Mouse (Mus musculus) heart, adult 2 months (tissue): ENCODE results near the gene Prss56. TPM values are rescaled to one million over a fixed set of nuclear protein-coding genes. Genes with fewer than 3 reads are reported as not detected.

ENCODE experiments used
- DNase-seq, 2 experiments: peaks; one replicate each; pipeline ENCODE4 v3.0.0; 2021
- H3K27ac ChIP-seq: fragments of 200-600 bp; 2 replicates; pipeline ENCODE4 v1.8.1; 2022
- H3K27me3 ChIP-seq: fragments of 200-500 bp; 2 replicates; pipeline ENCODE4 v1.6.1; 2012; ENCODE audit warnings: mild to moderate bottlenecking, low read length, inconsistent platforms, mixed read lengths; ENCODE audit not compliant: control insufficient read depth, insufficient read depth
- H3K36me3 ChIP-seq: fragments of 200-500 bp; 2 replicates; pipeline ENCODE4 v1.6.1; 2012; ENCODE audit warnings: low read length, inconsistent platforms; ENCODE audit not compliant: control insufficient read depth, insufficient read depth
- H3K4me1 ChIP-seq: fragments of 200-500 bp; 2 replicates; pipeline ENCODE4 v1.6.1; 2011; ENCODE audit warnings: low read length; ENCODE audit not compliant: control insufficient read depth, insufficient read depth
- H3K4me3 ChIP-seq: fragments of 200-600 bp; 2 replicates; pipeline ENCODE4 v1.8.1; 2022
- H3K79me2 ChIP-seq: fragments of 200-500 bp; replicated peaks from 2 replicates; pipeline ENCODE4 v1.6.1; 2012; ENCODE audit warnings: mild to moderate bottlenecking, inconsistent platforms, low read length, moderate library complexity, mixed read lengths; ENCODE audit not compliant: control insufficient read depth, insufficient read depth
- H3K9ac ChIP-seq: fragments of 200-500 bp; 2 replicates; pipeline ENCODE4 v1.6.1; 2012; ENCODE audit warnings: low read depth, mild to moderate bottlenecking, control low read depth, inconsistent platforms, low read length, mixed read lengths
- CTCF ChIP-seq: fragments of 200-600 bp; IDR thresholded peaks from 2 replicates; pipeline ENCODE4 v1.8.1; 2022; ENCODE audit warnings: antibody characterized with exemption, mild to moderate bottlenecking, moderate library complexity
- EP300 ChIP-seq: fragments of 200-500 bp; IDR thresholded peaks from 2 replicates; pipeline ENCODE4 v1.6.1; 2011; ENCODE audit warnings: low read depth, low read length, control low read depth; ENCODE audit not compliant: insufficient read depth
- POLR2A ChIP-seq: fragments of 200-500 bp; IDR thresholded peaks from 2 replicates; pipeline ENCODE4 v1.6.1; 2011; ENCODE audit warnings: mild to moderate bottlenecking, low read depth, low read length, control low read depth; ENCODE audit not compliant: insufficient read depth
- WGBS: fragments of 180-500 bp; shearing (Covaris S2); methylation state at CpG from one replicate; pipeline ENCODE4 v1.1.7; 2018; 5-methylcytosine and 5-hydroxymethylcytosine counted together
- intact Hi-C: fragments of 180-260 bp; cut with DNase I; formaldehyde crosslinking; loops from one replicate; pipeline ENCODE4 v1.15.1; 2025
- polyA plus RNA-seq: library from polyadenylated mRNA; depleted of rRNA; stranded (reverse); fragments of >200 nt; gene quantifications from 2 replicates; pipeline ENCODE4 v1.2.3, GENCODE M21; 2012
- total RNA-seq, 2 experiments: library from RNA; stranded (reverse); gene quantifications; 2 replicates each; pipeline ENCODE4 v1.2.3; 2021

The Prss56 gene
- total and polyA plus RNA-seq, 3 experiments, result not detected

GRCm38 (mm10) chr1:87190429-87190828, 7.3 kb downstream of the Prss56 start, which contains the start of gene Chrnd:
Gene Chrnd (plus strand): TSS chr1:87190607.
- H3K27me3 ChIP-seq, result peaks cover 3% of the 10 kb centered on the region; the same call in 1 of the 2 replicates
- 41% methylated on average over 4 of the region's 4 CpGs for WGBS
- no peak for TF ChIP-seq POLR2A
- no peak for TF ChIP-seq EP300
- TF ChIP-seq CTCF, result no peak
- H3K36me3 ChIP-seq, result no peaks in the 10 kb centered on the region
- no peak within 1 kb of the TSS for H3K9ac ChIP-seq
- no peaks in the 10 kb centered on the region for H3K79me2 ChIP-seq
- H3K27ac ChIP-seq, result no peak within 1 kb of the TSS
- no peak for DNase-seq
- intact Hi-C loops, result no loop called here
- H3K4me3 ChIP-seq, result no peak within 1 kb of the TSS
- H3K4me1 ChIP-seq, result no peaks in the 10 kb centered on the region

- Histone ChIP-seq H3K79me2 (no peaks in the 10 kb centered on the region), H3K9ac (no peak overlapping the region), H3K4me3 (no peak overlapping the region), H3K36me3 (no peaks in the 10 kb centered on the region), H3K27me3 (no peaks in the 10 kb centered on the region), H3K27ac (no peak overlapping the region), H3K4me1 (no peaks in the 10 kb centered on the region)
- 53% methylated on average over 9 of the region's 9 CpGs for WGBS
- peak in 1 of 2 experiments; percentile 23 for DNase-seq
- intact Hi-C loops, result no loop called here
- no peak for TF ChIP-seq CTCF
- TF ChIP-seq POLR2A, result no peak
- no peak for TF ChIP-seq EP300
Observed at GRCm38 (mm10) chr1:87197296-87197695, 14.2 kb downstream of the Prss56 start.

GRCm38 (mm10) chr1:87198119-87199065, 15.3 kb downstream of the Prss56 start:
- no peak for DNase-seq
- Histone ChIP-seq H3K27ac (no peak overlapping the region), H3K79me2 (no peaks in the 10 kb centered on the region), H3K9ac (no peak overlapping the region), H3K27me3 (no peaks in the 10 kb centered on the region), H3K4me3 (no peak overlapping the region), H3K36me3 (no peaks in the 10 kb centered on the region), H3K4me1 (no peaks in the 10 kb centered on the region)
- WGBS, result 60% methylated on average over 12 of the region's 12 CpGs
- intact Hi-C loops, result no loop called here
- TF ChIP-seq POLR2A (no peak), EP300 (no peak)

GRCm38 (mm10) chr1:87200811-87201210, 17.7 kb downstream of the Prss56 start:
- no peak overlapping the region for H3K4me3 ChIP-seq
- intact Hi-C loops, result no loop called here
- TF ChIP-seq EP300 (no peak), CTCF (no peak), POLR2A (no peak)
- no peaks in the 10 kb centered on the region for H3K27me3 ChIP-seq
- no peaks in the 10 kb centered on the region for H3K79me2 ChIP-seq
- H3K9ac ChIP-seq, result no peak overlapping the region
- no peak overlapping the region for H3K27ac ChIP-seq
- H3K36me3 ChIP-seq, result no peaks in the 10 kb centered on the region
- WGBS, result 18% methylated on average over 2 of the region's 2 CpGs
- no peak for DNase-seq
- no peaks in the 10 kb centered on the region for H3K4me1 ChIP-seq

- H3K27ac ChIP-seq, result no peak overlapping the region
- no peaks in the 10 kb centered on the region for H3K36me3 ChIP-seq
- WGBS, result 35% methylated on average over 1 of the region's 1 CpGs
- no peak overlapping the region for H3K4me3 ChIP-seq
- no peak for DNase-seq
- intact Hi-C loops, result no loop called here
- H3K4me1 ChIP-seq, result no peaks in the 10 kb centered on the region
- no peak overlapping the region for H3K9ac ChIP-seq
- no peak for TF ChIP-seq POLR2A
- TF ChIP-seq EP300, result no peak
- TF ChIP-seq CTCF, result no peak
- no peaks in the 10 kb centered on the region for H3K79me2 ChIP-seq
- H3K27me3 ChIP-seq, result no peaks in the 10 kb centered on the region
Observed at GRCm38 (mm10) chr1:87201848-87202247, 18.7 kb downstream of the Prss56 start.

GRCm38 (mm10) chr1:87203779-87204178, 20.7 kb downstream of the Prss56 start:
- no peaks in the 10 kb centered on the region for H3K36me3 ChIP-seq
- intact Hi-C loops, result no loop called here
- H3K27me3 ChIP-seq, result no peaks in the 10 kb centered on the region
- H3K9ac ChIP-seq, result no peak overlapping the region
- H3K27ac ChIP-seq, result no peak overlapping the region
- WGBS, result 77% methylated on average over 5 of the region's 5 CpGs
- H3K4me1 ChIP-seq, result no peaks in the 10 kb centered on the region
- no peak for DNase-seq
- TF ChIP-seq CTCF, result no peak
- TF ChIP-seq EP300, result no peak
- no peak for TF ChIP-seq POLR2A
- no peak overlapping the region for H3K4me3 ChIP-seq
- no peaks in the 10 kb centered on the region for H3K79me2 ChIP-seq
